Mouse (Mus musculus) neutrophil, adult 5-6 weeks (primary cell): ENCODE results near the gene Atg4c. TPM values are rescaled to one million over a fixed set of nuclear protein-coding genes. Genes with fewer than 3 reads are reported as not detected.
A peak's percentile ranks its signal among the peaks of the same experiment; 100 is the strongest.

ENCODE experiments used
- ATAC-seq: fragments of 151-379, 151-347 bp; 2 replicates; pipeline ENCODE4 v1.8.0; 2017; ENCODE audit warnings: mild to moderate bottlenecking, moderate TSS enrichment; ENCODE audit not compliant: insufficient number of reproducible peaks, poor library complexity, low FRiP score, severe bottlenecking; ENCODE audit errors: extremely low read depth
- total RNA-seq: library from RNA; stranded (forward); fragments of 200-1000 nt; gene quantifications from 2 replicates; pipeline ENCODE4 v1.2.3, GENCODE M21; 2017

Gene Atg4c
- 10.7 and 14.0 TPM in 2 replicates for total RNA-seq

GRCm38 (mm10) chr4:99193810-99194582 lies at the start of gene Atg4c:
TSS of gene Atg4c (plus strand) at chr4:99193934.
- ATAC-seq = peak; percentile 76

GRCm38 (mm10) chr4:99151434-99151833 lies 42.3 kb upstream of the Atg4c start:
- ATAC-seq = no peak

- no peak for ATAC-seq
These were observed 41.7 kb upstream of the Atg4c start for GRCm38 (mm10) chr4:99151885-99152558.

- no peak for ATAC-seq
These were observed 37.0 kb upstream of the Atg4c start for GRCm38 (mm10) chr4:99156641-99157307.

DNA sequence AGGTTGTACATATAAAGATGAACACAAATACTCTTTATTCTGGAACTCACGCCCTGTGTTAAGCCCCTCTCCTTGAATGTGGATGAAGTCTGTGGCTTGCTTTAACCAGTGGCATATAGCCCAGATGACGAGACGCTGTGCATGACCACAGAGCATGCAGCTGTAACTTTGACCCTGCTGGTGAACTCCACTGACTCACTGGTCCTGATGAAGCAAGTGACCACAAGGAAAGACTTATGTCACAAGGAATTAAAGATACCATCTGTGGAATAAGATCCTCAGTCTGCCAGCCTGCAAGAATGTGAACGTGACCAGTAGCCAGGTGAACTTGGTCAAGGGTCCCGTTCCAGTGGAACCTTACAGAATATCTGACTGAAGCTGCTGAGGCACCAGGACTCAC lies 35.2 kb upstream of the Atg4c start:
- ATAC-seq = no peak

- ATAC-seq = no peak
These were observed 33.3 kb upstream of the Atg4c start for GRCm38 (mm10) chr4:99160414-99160813.

GRCm38 (mm10) chr4:99160899-99161298 lies 32.8 kb upstream of the Atg4c start:
- ATAC-seq = no peak

DNA sequence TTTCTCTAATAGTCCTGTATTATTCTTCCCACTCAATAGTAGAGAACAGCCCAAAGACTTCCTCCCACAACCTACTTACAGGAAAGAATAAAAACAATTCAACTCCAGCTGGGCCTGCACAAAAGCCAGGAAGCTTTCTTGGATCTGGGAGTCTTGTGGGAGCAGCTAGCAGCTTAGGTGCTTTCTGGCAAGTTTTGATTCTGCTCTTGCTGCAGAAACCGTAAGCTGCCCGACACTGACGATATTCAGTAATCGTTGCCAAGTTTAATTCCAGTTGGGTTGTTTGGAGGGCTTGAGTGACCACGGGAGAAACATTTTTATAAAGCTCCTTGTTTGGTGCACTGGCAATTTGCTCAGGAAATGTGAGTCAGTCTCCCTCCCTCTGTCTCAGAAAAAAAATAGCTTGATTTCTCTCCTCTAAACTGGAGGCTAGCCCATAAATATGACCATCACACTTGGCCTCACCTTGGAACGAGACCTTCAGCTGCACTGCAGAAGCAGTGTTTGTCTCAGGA lies 32.2 kb upstream of the Atg4c start:
- no peak for ATAC-seq

DNA sequence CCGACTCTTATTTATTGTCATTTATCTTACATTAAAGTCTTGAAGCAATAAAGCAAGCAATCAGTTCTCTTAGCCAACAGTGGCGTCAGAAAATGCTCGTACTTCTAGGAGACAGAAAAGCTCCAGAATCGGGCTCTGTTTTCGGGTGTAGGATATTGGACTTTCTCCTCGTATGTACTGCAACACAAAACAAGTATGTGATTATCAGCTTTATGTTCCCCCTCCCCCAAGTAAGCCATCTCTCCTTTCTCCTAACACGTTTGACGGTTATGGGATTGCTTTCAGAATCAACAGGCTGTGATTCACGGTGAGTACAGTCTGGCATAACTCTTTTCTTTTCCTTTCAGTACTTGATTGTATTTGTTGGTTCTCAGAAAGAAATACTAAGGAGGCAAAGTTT lies 30.7 kb upstream of the Atg4c start:
- ATAC-seq = no peak

DNA sequence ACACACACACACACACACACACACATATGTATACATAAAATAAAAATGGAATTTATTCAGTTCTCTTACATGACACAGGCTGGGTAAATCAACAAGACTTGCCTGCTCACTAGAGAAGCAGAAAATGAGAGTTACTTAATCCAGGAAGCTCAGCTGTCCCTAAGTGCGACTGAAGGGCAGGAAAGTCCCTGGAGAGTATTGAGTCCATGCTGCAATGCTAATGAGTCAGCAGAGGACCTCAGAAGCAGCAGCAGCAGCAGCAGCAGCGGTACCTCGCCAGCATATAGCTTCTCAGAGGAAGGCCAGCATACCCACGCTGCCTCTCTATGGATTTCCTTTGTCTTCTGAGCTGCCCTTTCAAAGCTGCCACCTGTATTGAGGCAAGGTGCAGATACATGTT lies 30.2 kb upstream of the Atg4c start:
- ATAC-seq = no peak

DNA sequence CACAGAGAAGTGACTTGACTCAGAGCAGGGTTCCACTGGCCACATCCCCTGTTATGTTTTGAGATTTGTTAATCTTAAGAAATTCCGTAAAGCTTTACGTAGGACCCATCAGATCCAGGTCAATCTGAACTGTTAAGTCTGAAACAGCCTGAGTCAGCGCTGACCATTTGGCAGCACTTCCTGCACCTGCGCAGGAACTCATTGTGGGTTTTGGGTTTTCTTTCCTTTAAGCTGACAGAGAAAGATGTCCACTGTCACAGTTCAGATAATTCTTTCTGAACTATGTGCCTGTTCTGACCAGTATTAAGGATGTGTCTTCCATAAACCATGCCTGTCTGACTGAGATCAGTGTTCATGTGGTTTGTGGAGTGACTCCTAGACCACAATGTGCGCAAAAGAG lies 24.9 kb upstream of the Atg4c start:
- no peak for ATAC-seq

- ATAC-seq = no peak
These were observed 19.5 kb upstream of the Atg4c start for GRCm38 (mm10) chr4:99174265-99174664.

DNA sequence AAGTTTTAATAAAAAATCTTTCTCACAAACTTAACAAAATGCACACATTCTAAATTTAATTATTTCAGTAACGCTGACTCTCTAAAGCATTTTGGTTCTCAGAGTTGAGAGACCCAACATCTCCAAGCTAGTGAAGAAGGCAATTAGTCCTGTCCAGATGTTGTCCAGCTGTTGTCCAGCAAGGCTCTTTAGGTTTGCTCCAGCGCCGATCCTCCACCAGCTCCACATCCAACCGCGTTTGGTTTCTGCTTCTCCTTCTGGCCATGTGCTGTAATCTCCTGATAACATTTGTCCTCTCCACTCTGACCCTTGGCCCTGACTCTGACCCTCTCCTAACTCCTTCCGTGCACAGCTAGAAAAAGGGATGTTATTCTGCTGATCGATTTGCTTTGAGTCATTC lies 16.9 kb upstream of the Atg4c start:
- no peak for ATAC-seq

GRCm38 (mm10) chr4:99177255-99177654 lies 16.5 kb upstream of the Atg4c start:
- ATAC-seq = no peak

DNA sequence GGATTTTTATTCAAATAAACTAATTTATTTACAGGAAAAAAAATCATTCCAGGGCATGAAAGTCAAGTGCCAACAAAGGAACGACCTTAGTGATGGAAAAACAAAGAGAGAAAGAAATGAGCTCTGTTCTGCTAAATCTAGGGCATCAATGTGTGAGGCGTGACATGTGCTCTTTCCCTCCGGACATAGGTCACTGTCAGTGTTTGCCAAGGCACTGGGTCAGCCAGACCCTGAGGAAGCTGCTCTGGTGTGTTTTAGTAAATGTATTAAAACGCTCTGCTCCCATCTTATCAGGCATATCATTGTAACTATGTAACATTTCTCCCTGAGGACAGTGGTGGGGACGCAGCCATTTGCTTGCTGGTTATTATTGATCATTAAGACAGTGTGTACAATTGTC lies 14.9 kb upstream of the Atg4c start:
- no peak for ATAC-seq

- ATAC-seq = no peak
These were observed 14.2 kb upstream of the Atg4c start for GRCm38 (mm10) chr4:99179446-99180120.

- no peak for ATAC-seq
These were observed 12.8 kb upstream of the Atg4c start for GRCm38 (mm10) chr4:99180921-99181320.

GRCm38 (mm10) chr4:99181739-99182419 lies 11.9 kb upstream of the Atg4c start:
- ATAC-seq = no peak
